Mouse (Mus musculus) heart, embryonic 14.5 days (tissue): ENCODE results near the gene Vmn2r43. TPM values are rescaled to one million over a fixed set of nuclear protein-coding genes. Genes with fewer than 3 reads are reported as not detected.
"Not testable (repeated sequence)": the region's sequence is repeated elsewhere in the genome, so short reads cannot be mapped to it uniquely, and the experiment has no call there.

Experiments used
- ATAC-seq: fragments of 200-750 bp; cut with Nextera tagmentation; 2 replicates; pipeline ENCODE4 v1.8.0; 2017; ENCODE audit warnings: low read depth, moderate TSS enrichment; ENCODE audit not compliant: insufficient number of reproducible peaks, insufficient read depth, low FRiP score
- H3K27ac ChIP-seq, 2 experiments: fragments of 200-500 bp in 1 of 2; fragments of 300-500 bp in 1 of 2; sonication (generic) in 1 of 2; replicated peaks in 1 of 2; 2 replicates each; pipeline ENCODE4 v1.5.1; 2012 to 2014; ENCODE audit warnings: low read depth in 2 of 2, low read length in 2 of 2, control low read depth in 1 of 2, mild to moderate bottlenecking in 1 of 2, mixed read lengths in 1 of 2; ENCODE audit not compliant: control insufficient read depth in 1 of 2, insufficient read depth in 1 of 2
- H3K27me3 ChIP-seq: fragments of 300-500 bp; sonication (generic); 2 replicates; pipeline ENCODE4 v1.6.1; 2014; ENCODE audit warnings: mild to moderate bottlenecking, low read length, control low read depth; ENCODE audit not compliant: control insufficient read depth, insufficient read depth
- H3K36me3 ChIP-seq: fragments of 300-500 bp; sonication (generic); 2 replicates; pipeline ENCODE4 v1.6.1; 2014; ENCODE audit warnings: mild to moderate bottlenecking, control low read depth, low read length, mixed read lengths; ENCODE audit not compliant: control insufficient read depth, insufficient read depth
- H3K4me1 ChIP-seq, 2 experiments: fragments of 200-500 bp in 1 of 2; fragments of 300-500 bp in 1 of 2; sonication (generic) in 1 of 2; 2 replicates each; pipeline ENCODE4 v1.6.1; 2012 to 2014; ENCODE audit warnings: low read length in 2 of 2, control low read depth in 1 of 2, mixed read lengths in 1 of 2; ENCODE audit not compliant: control insufficient read depth in 2 of 2, insufficient read depth in 2 of 2
- H3K4me2 ChIP-seq: fragments of 300-500 bp; sonication (generic); 2 replicates; pipeline ENCODE4 v1.6.1; 2014; ENCODE audit warnings: mild to moderate bottlenecking, low read length
- H3K4me3 ChIP-seq, 2 experiments: fragments of 200-500 bp in 1 of 2; fragments of 300-500 bp in 1 of 2; sonication (generic) in 1 of 2; 2 replicates each; pipeline ENCODE4 v1.5.1; 2012 to 2014; ENCODE audit warnings: low read length in 2 of 2, mild to moderate bottlenecking in 2 of 2, control low read depth in 1 of 2, low read depth in 1 of 2, moderate library complexity in 1 of 2; ENCODE audit not compliant: control insufficient read depth in 1 of 2, insufficient read depth in 1 of 2
- H3K9ac ChIP-seq: fragments of 300-500 bp; sonication (generic); 2 replicates; pipeline ENCODE4 v1.6.1; 2014; ENCODE audit warnings: mild to moderate bottlenecking, low read length
- H3K9me3 ChIP-seq: fragments of 300-500 bp; sonication (generic); 2 replicates; pipeline ENCODE4 v1.6.1; 2016; ENCODE audit warnings: low read length, control low read depth; ENCODE audit not compliant: control insufficient read depth
- WGBS: fragments of 180-500 bp; shearing (Covaris S2); extraction: QIAGEN DNeasy Blood & Tissue Kit; methylation state at CpG from one replicate; pipeline ENCODE4 v1.1.7; 2014; 5-methylcytosine and 5-hydroxymethylcytosine counted together
- polyA plus RNA-seq: library from polyadenylated mRNA; unstranded; fragments of >200 nt; fragmentation: Nextera tagmentation; extraction: Ambion mirVana; gene quantifications from 2 replicates; pipeline ENCODE4 v1.2.1, GENCODE M21; 2014

Vmn2r43 gene
- not detected in 2 replicates for polyA plus RNA-seq

GRCm38 (mm10) chr7:8260499-8260898 is at the start of gene Vmn2r43:
TSS of gene Vmn2r43 (minus strand) at chr7:8260599.
- not testable (repeated sequence) for H3K27me3 ChIP-seq, H3K27ac ChIP-seq, H3K4me2 ChIP-seq, H3K4me1 ChIP-seq, H3K4me3 ChIP-seq, ATAC-seq, H3K9ac ChIP-seq, H3K36me3 ChIP-seq, H3K9me3 ChIP-seq
- WGBS = no CpG with 5 or more reads among the region's 1 CpGs

- WGBS = no CpG with 5 or more reads among the region's 2 CpGs
- not testable (repeated sequence) for H3K9ac ChIP-seq, H3K9me3 ChIP-seq, H3K27me3 ChIP-seq, ATAC-seq, H3K27ac ChIP-seq, H3K4me1 ChIP-seq, H3K36me3 ChIP-seq, H3K4me3 ChIP-seq, H3K4me2 ChIP-seq
Observed at GRCm38 (mm10) chr7:8200220-8200619, 60.2 kb downstream of the Vmn2r43 start, which contains the start of gene Vmn2r42. TSS of gene Vmn2r42 (minus strand) at chr7:8200320.

Other genes starting within 250 kb of the Vmn2r43 start
- not detected in 2 replicates for gene Vmn2r41, start 98.9 kb downstream of the Vmn2r43 start, polyA plus RNA-seq
- not detected in 2 replicates for gene Vmn2r42, start 60.3 kb downstream of the Vmn2r43 start, polyA plus RNA-seq
- gene Vmn2r44, start 122.7 kb upstream of the Vmn2r43 start, polyA plus RNA-seq = not detected in 2 replicates
- not detected in 2 replicates for gene Vmn2r45, start 228.5 kb upstream of the Vmn2r43 start, polyA plus RNA-seq